Mouse (Mus musculus): Measurements from ENCODE around the gene Golm1. TPM values are rescaled to one million over a fixed set of nuclear protein-coding genes. Genes with fewer than 3 reads are reported as not detected.
"Not testable (repeated sequence)": the region's sequence is repeated elsewhere in the genome, so short reads cannot be mapped to it uniquely, and the experiment has no call there.

The Golm1 gene
- total RNA-seq (2015; ENCODE audit: low replicate concordance) (45.0 and 46.1 TPM in 2 replicates), total RNA-seq (2017; ENCODE audit: low replicate concordance) (78.4 and 80.5 TPM in 2 replicates)

- ATAC-seq (replicated peaks; ENCODE audit: low FRiP score, poor library complexity, severe bottlenecking): peak; percentile 85
Measured at GRCm38 (mm10) chr13:59675151-59676011, at the start of gene Golm1. Gene Golm1 (minus strand): TSS chr13:59675811.

GRCm38 (mm10) chr13:59722089-59722488 is 46.5 kb upstream of the Golm1 start:
- ATAC-seq (replicated peaks; ENCODE audit: low FRiP score, poor library complexity, severe bottlenecking): not testable (repeated sequence)

- no peak for ATAC-seq (replicated peaks; ENCODE audit: low FRiP score, poor library complexity, severe bottlenecking)
Measured at GRCm38 (mm10) chr13:59719475-59719874, 43.9 kb upstream of the Golm1 start.

- not testable (repeated sequence) for ATAC-seq (replicated peaks; ENCODE audit: low FRiP score, poor library complexity, severe bottlenecking)
Measured at GRCm38 (mm10) chr13:59718857-59719440, 43.3 kb upstream of the Golm1 start.

GRCm38 (mm10) chr13:59713710-59714109 is 38.1 kb upstream of the Golm1 start:
- no peak for ATAC-seq (replicated peaks; ENCODE audit: low FRiP score, poor library complexity, severe bottlenecking)

GRCm38 (mm10) chr13:59711984-59712383 is 36.4 kb upstream of the Golm1 start, which contains the start of gene Spata31d1b:
Gene Spata31d1b (plus strand): TSS chr13:59712284.
- ATAC-seq (replicated peaks; ENCODE audit: low FRiP score, poor library complexity, severe bottlenecking): not testable (repeated sequence)

GRCm38 (mm10) chr13:59710230-59710629 is 34.6 kb upstream of the Golm1 start, which contains the start of gene Spata31d1a:
Gene Spata31d1a (minus strand): TSS chr13:59710330.
- ATAC-seq (replicated peaks; ENCODE audit: low FRiP score, poor library complexity, severe bottlenecking): no peak

- no peak for ATAC-seq (replicated peaks; ENCODE audit: low FRiP score, poor library complexity, severe bottlenecking)
Measured at GRCm38 (mm10) chr13:59704562-59704961, 29.0 kb upstream of the Golm1 start.

GRCm38 (mm10) chr13:59703514-59703913 is 27.9 kb upstream of the Golm1 start:
- ATAC-seq (replicated peaks; ENCODE audit: low FRiP score, poor library complexity, severe bottlenecking): no peak

GRCm38 (mm10) chr13:59700137-59700536 is 24.5 kb upstream of the Golm1 start:
- ATAC-seq (replicated peaks; ENCODE audit: low FRiP score, poor library complexity, severe bottlenecking): 0 out of 2 replicates have a peak, but pooled peaks have one; percentile 18

GRCm38 (mm10) chr13:59699131-59699530 is 23.5 kb upstream of the Golm1 start:
- ATAC-seq (replicated peaks; ENCODE audit: low FRiP score, poor library complexity, severe bottlenecking): no peak

GRCm38 (mm10) chr13:59695781-59696180 is 20.2 kb upstream of the Golm1 start:
- ATAC-seq (replicated peaks; ENCODE audit: low FRiP score, poor library complexity, severe bottlenecking): no peak

GRCm38 (mm10) chr13:59694008-59694407 is 18.4 kb upstream of the Golm1 start, which contains the start of gene 4921517D22Rik:
Gene 4921517D22Rik (minus strand): TSS chr13:59694108.
- ATAC-seq (replicated peaks; ENCODE audit: low FRiP score, poor library complexity, severe bottlenecking): no peak

- ATAC-seq (replicated peaks; ENCODE audit: low FRiP score, poor library complexity, severe bottlenecking): no peak
Measured at GRCm38 (mm10) chr13:59691478-59691877, 15.9 kb upstream of the Golm1 start.

GRCm38 (mm10) chr13:59690576-59690975 is 15.0 kb upstream of the Golm1 start:
- no peak for ATAC-seq (replicated peaks; ENCODE audit: low FRiP score, poor library complexity, severe bottlenecking)

GRCm38 (mm10) chr13:59689843-59690242 is 14.2 kb upstream of the Golm1 start:
- no peak for ATAC-seq (replicated peaks; ENCODE audit: low FRiP score, poor library complexity, severe bottlenecking)

GRCm38 (mm10) chr13:59689313-59689712 is 13.7 kb upstream of the Golm1 start:
- no peak for ATAC-seq (replicated peaks; ENCODE audit: low FRiP score, poor library complexity, severe bottlenecking)

GRCm38 (mm10) chr13:59688338-59688770 is 12.7 kb upstream of the Golm1 start:
- no peak for ATAC-seq (replicated peaks; ENCODE audit: low FRiP score, poor library complexity, severe bottlenecking)

GRCm38 (mm10) chr13:59685236-59685635 is 9.6 kb upstream of the Golm1 start:
- no peak for ATAC-seq (replicated peaks; ENCODE audit: low FRiP score, poor library complexity, severe bottlenecking)

- ATAC-seq (replicated peaks; ENCODE audit: low FRiP score, poor library complexity, severe bottlenecking): peak; percentile 70; the same call in 1 of the 2 replicates
Measured at GRCm38 (mm10) chr13:59682629-59683028, 7.0 kb upstream of the Golm1 start.

- ATAC-seq (replicated peaks; ENCODE audit: low FRiP score, poor library complexity, severe bottlenecking): no peak
Measured at GRCm38 (mm10) chr13:59679908-59680307, 4.3 kb upstream of the Golm1 start.
